Mouse (Mus musculus): ENCODE measurements around the gene Tdrd12. TPM values are rescaled to one million over a fixed set of nuclear protein-coding genes. Genes with fewer than 3 reads are reported as not detected.

The Tdrd12 gene
- polyA plus RNA-seq, 1 experiment, result 24.1 TPM

DNA sequence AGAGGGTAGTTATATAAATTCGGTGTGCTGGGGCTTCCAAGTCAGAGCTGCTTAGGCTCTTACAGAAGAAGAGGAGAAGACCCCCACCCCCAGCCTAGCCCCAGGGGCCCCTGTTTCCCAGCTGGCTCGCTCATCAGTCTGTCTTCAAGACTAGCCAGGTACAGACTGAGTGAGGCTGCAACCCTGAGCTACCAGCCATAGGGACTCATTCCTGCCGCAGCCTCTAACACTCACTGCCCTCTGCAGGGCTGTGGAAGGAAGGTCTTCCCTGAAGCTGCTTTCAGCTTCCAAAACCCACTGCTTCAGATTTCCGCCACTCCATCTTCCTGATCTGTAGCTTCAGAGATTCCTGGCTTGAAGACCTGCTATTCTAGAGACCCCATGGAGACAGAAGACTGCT is 35.5 kb downstream of the Tdrd12 start:
- no peak overlapping the region for H3K27ac ChIP-seq (ENCODE audit: control insufficient read depth, insufficient read depth, low read depth, low read length)
- TF ChIP-seq CTCF (IDR thresholded peaks at IDR 0.05; ENCODE audit: control insufficient read depth, insufficient read depth, insufficient replicate concordance, low read depth, low read length) (peak; percentile 40; the same call in 1 of the 2 replicates), POLR2A (IDR thresholded peaks at IDR 0.05; ENCODE audit: control insufficient read depth, low read depth, low read length) (no peak)

GRCm38 (mm10) chr7:35497516-35497915 is 40.0 kb downstream of the Tdrd12 start:
- TF ChIP-seq POLR2A (IDR thresholded peaks at IDR 0.05; ENCODE audit: control insufficient read depth, low read depth, low read length), result no peak
- no peak for TF ChIP-seq CTCF (IDR thresholded peaks at IDR 0.05; ENCODE audit: control insufficient read depth, insufficient read depth, insufficient replicate concordance, low read depth, low read length)
- no peaks in the 10 kb centered on the region for H3K4me1 ChIP-seq (ENCODE audit: control insufficient read depth, insufficient read depth, low read length)
- no peak overlapping the region for H3K4me3 ChIP-seq (ENCODE audit: control insufficient read depth, low read depth, low read length)
- H3K27ac ChIP-seq (ENCODE audit: control insufficient read depth, insufficient read depth, low read depth, low read length), result no peak overlapping the region
- peaks cover 3% of the 10 kb centered on the region; the same call in 1 of the 2 replicates for H3K36me3 ChIP-seq (ENCODE audit: control insufficient read depth, insufficient read depth, low read length)
- no peaks in the 10 kb centered on the region for H3K27me3 ChIP-seq (ENCODE audit: control insufficient read depth, insufficient read depth, low read length)

More for the DNA sequence above, 35.5 kb downstream of the Tdrd12 start:
- Histone ChIP-seq H3K27me3 (ENCODE audit: control insufficient read depth, insufficient read depth, low read length) (no peaks in the 10 kb centered on the region), H3K36me3 (ENCODE audit: control insufficient read depth, insufficient read depth, low read length) (peaks cover 4% of the 10 kb centered on the region), H3K4me3 (ENCODE audit: control insufficient read depth, low read depth, low read length) (no peak overlapping the region), H3K4me1 (ENCODE audit: control insufficient read depth, insufficient read depth, low read length) (no peaks in the 10 kb centered on the region)

DNA sequence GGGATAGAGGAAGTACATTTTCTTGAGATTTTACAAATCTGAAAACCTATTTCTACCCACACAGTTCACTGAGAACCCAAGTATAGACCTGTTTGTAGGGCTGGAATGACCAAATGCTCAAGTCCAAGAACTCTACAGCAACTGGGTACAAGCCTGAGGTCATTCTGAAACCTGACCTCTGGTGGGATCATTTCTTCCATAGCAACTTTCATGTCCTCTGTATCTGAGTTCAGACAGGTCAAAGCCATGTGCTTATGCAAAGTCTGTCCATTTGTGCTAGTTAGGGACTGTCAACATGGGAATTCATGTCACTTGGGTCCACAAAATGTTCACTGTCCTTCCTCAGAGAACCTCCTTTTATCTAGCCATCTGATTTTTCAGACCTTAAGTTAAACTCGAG is 46.5 kb downstream of the Tdrd12 start:
- no peak overlapping the region for H3K4me3 ChIP-seq (ENCODE audit: control insufficient read depth, low read depth, low read length)
- TF ChIP-seq POLR2A (IDR thresholded peaks at IDR 0.05; ENCODE audit: control insufficient read depth, low read depth, low read length), result no peak
- no peak for TF ChIP-seq CTCF (IDR thresholded peaks at IDR 0.05; ENCODE audit: control insufficient read depth, insufficient read depth, insufficient replicate concordance, low read depth, low read length)
- H3K36me3 ChIP-seq (ENCODE audit: control insufficient read depth, insufficient read depth, low read length), result 0 out of 2 replicates have a peak, but pooled peaks cover 2% of the 10 kb centered on the region
- no peaks in the 10 kb centered on the region for H3K27me3 ChIP-seq (ENCODE audit: control insufficient read depth, insufficient read depth, low read length)
- H3K4me1 ChIP-seq (ENCODE audit: control insufficient read depth, insufficient read depth, low read length), result no peaks in the 10 kb centered on the region
- H3K27ac ChIP-seq (ENCODE audit: control insufficient read depth, insufficient read depth, low read depth, low read length), result no peak overlapping the region

DNA sequence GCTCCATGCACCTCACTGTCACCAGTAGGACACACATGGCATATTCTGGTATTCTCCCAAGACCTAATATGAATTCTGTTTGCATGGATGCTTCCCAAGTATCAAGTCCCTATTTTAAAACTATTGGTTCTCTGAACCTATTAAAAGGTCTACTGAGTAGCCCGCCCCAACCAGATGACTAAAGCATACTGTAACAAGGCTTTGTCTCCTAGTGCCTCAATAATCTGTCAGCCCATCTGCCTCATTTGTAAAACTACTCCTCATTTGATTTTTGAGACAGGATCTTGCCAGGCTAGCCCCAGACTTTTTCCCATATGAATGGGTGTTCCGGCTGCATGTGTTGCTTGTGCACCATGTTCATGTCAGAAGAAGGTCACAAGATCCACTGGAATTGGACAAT is 47.4 kb downstream of the Tdrd12 start:
- no peak overlapping the region for H3K4me3 ChIP-seq (ENCODE audit: control insufficient read depth, low read depth, low read length)
- no peak overlapping the region for H3K27ac ChIP-seq (ENCODE audit: control insufficient read depth, insufficient read depth, low read depth, low read length)
- H3K27me3 ChIP-seq (ENCODE audit: control insufficient read depth, insufficient read depth, low read length), result no peaks in the 10 kb centered on the region
- TF ChIP-seq CTCF (IDR thresholded peaks at IDR 0.05; ENCODE audit: control insufficient read depth, insufficient read depth, insufficient replicate concordance, low read depth, low read length) (no peak), POLR2A (IDR thresholded peaks at IDR 0.05; ENCODE audit: control insufficient read depth, low read depth, low read length) (no peak)
- H3K36me3 ChIP-seq (ENCODE audit: control insufficient read depth, insufficient read depth, low read length), result 0 out of 2 replicates have a peak, but pooled peaks cover 2% of the 10 kb centered on the region
- H3K4me1 ChIP-seq (ENCODE audit: control insufficient read depth, insufficient read depth, low read length), result no peaks in the 10 kb centered on the region

GRCm38 (mm10) chr7:35486553-35486952 is 51.0 kb downstream of the Tdrd12 start:
- Histone ChIP-seq H3K27ac (ENCODE audit: control insufficient read depth, insufficient read depth, low read depth, low read length) (no peak overlapping the region), H3K36me3 (ENCODE audit: control insufficient read depth, insufficient read depth, low read length) (peaks cover 2% of the 10 kb centered on the region), H3K27me3 (ENCODE audit: control insufficient read depth, insufficient read depth, low read length) (no peaks in the 10 kb centered on the region), H3K4me1 (ENCODE audit: control insufficient read depth, insufficient read depth, low read length) (no peaks in the 10 kb centered on the region), H3K4me3 (ENCODE audit: control insufficient read depth, low read depth, low read length) (no peak overlapping the region)
- TF ChIP-seq POLR2A (IDR thresholded peaks at IDR 0.05; ENCODE audit: control insufficient read depth, low read depth, low read length) (no peak), CTCF (IDR thresholded peaks at IDR 0.05; ENCODE audit: control insufficient read depth, insufficient read depth, insufficient replicate concordance, low read depth, low read length) (no peak)

DNA sequence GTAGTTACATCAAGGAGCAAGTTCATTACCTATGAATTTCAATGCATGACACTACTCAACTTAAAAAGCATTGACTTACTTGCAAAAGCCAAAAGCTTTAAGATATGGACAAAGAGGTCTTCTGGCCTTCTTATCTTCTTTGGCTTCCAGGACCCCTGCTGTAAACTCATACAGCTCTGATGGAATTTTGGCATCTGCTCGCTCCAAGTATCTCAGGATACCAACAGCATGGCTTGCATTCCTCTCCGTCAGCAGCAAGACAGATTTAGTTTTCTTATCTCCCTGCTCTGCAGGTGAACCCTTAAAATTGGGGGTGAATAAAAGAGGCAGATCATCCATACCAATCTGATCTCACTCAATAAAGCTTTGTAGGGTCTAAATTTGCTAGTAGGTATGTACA is 52.4 kb downstream of the Tdrd12 start:
- Histone ChIP-seq H3K4me1 (ENCODE audit: control insufficient read depth, insufficient read depth, low read length) (no peaks in the 10 kb centered on the region), H3K4me3 (ENCODE audit: control insufficient read depth, low read depth, low read length) (no peak overlapping the region)
- TF ChIP-seq POLR2A (IDR thresholded peaks at IDR 0.05; ENCODE audit: control insufficient read depth, low read depth, low read length) (no peak), CTCF (IDR thresholded peaks at IDR 0.05; ENCODE audit: control insufficient read depth, insufficient read depth, insufficient replicate concordance, low read depth, low read length) (no peak)

DNA sequence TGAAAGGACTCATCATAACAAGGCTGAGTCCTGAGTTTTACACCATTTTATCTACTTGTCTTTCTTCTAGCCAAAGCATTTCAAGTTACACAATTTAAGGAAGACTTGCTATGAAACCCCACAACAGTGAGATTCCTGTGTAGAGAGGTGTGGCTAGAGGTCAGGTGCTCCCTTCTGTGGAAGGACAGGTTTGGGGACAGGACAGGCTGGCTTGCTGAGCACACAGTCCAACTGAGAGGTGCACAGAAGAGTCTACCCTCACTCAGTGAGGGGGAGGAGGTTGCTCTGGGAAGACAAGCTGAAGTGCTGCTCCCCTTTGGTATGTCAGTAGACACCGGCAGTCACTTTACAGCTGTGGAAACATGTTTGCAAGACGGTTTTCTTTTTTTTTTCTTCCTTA is 61.1 kb downstream of the Tdrd12 start:
- no peak overlapping the region for H3K27ac ChIP-seq (ENCODE audit: control insufficient read depth, insufficient read depth, low read depth, low read length)
- H3K27me3 ChIP-seq (ENCODE audit: control insufficient read depth, insufficient read depth, low read length), result no peaks in the 10 kb centered on the region
- TF ChIP-seq POLR2A (IDR thresholded peaks at IDR 0.05; ENCODE audit: control insufficient read depth, low read depth, low read length), result no peak
- TF ChIP-seq CTCF (IDR thresholded peaks at IDR 0.05; ENCODE audit: control insufficient read depth, insufficient read depth, insufficient replicate concordance, low read depth, low read length), result no peak

More for the DNA sequence above, 52.4 kb downstream of the Tdrd12 start:
- Histone ChIP-seq H3K36me3 (ENCODE audit: control insufficient read depth, insufficient read depth, low read length) (peaks cover 2% of the 10 kb centered on the region), H3K27ac (ENCODE audit: control insufficient read depth, insufficient read depth, low read depth, low read length) (no peak overlapping the region), H3K27me3 (ENCODE audit: control insufficient read depth, insufficient read depth, low read length) (no peaks in the 10 kb centered on the region)

DNA sequence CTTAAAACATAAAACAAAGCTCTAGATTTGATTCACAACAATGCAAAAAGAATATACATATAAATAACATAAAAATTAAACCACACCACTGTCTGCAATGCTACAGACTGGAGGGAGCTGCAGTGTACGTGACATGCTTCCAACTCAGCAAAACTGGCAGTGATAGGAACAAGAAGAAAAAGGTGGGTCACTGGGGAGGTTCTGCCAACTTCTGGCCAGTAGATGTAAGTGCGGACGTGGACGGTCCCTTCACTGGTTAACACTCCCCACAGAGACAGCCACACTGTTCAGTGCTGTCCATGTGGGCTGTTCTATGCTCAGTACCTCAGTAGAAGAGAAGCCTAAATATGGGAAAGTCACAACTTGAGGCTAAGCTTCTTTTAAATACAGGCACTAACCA is 66.8 kb downstream of the Tdrd12 start:
- TF ChIP-seq CTCF (IDR thresholded peaks at IDR 0.05; ENCODE audit: control insufficient read depth, insufficient read depth, insufficient replicate concordance, low read depth, low read length) (no peak), POLR2A (IDR thresholded peaks at IDR 0.05; ENCODE audit: control insufficient read depth, low read depth, low read length) (no peak)
- peaks cover 2% of the 10 kb centered on the region; the same call in 1 of the 2 replicates for H3K36me3 ChIP-seq (ENCODE audit: control insufficient read depth, insufficient read depth, low read length)
- no peak overlapping the region for H3K4me3 ChIP-seq (ENCODE audit: control insufficient read depth, low read depth, low read length)
- no peaks in the 10 kb centered on the region for H3K4me1 ChIP-seq (ENCODE audit: control insufficient read depth, insufficient read depth, low read length)
- H3K27ac ChIP-seq (ENCODE audit: control insufficient read depth, insufficient read depth, low read depth, low read length), result no peak overlapping the region
- H3K27me3 ChIP-seq (ENCODE audit: control insufficient read depth, insufficient read depth, low read length), result no peaks in the 10 kb centered on the region

More for the DNA sequence above, 61.1 kb downstream of the Tdrd12 start:
- no peaks in the 10 kb centered on the region for H3K4me1 ChIP-seq (ENCODE audit: control insufficient read depth, insufficient read depth, low read length)
- H3K4me3 ChIP-seq (ENCODE audit: control insufficient read depth, low read depth, low read length), result no peak overlapping the region
- peaks cover 1% of the 10 kb centered on the region; the same call in 1 of the 2 replicates for H3K36me3 ChIP-seq (ENCODE audit: control insufficient read depth, insufficient read depth, low read length)

All from testis, adult 2 months (tissue).